Mouse (Mus musculus) olfactory bulb, adult 2 months (tissue): ENCODE data around the gene Pnpla6.

ENCODE experiments used
- CTCF ChIP-seq: fragments of 200-500 bp; IDR thresholded peaks from 2 replicates; pipeline ENCODE4 v1.5.1; 2012; ENCODE audit warnings: low read depth, mild to moderate bottlenecking, low read length, moderate library complexity; ENCODE audit not compliant: insufficient read depth
- POLR2A ChIP-seq: fragments of 200-500 bp; IDR thresholded peaks from 2 replicates; pipeline ENCODE4 v1.6.1; 2012; ENCODE audit warnings: mild to moderate bottlenecking, low read depth, low read length, moderate library complexity; ENCODE audit not compliant: insufficient read depth

DNA sequence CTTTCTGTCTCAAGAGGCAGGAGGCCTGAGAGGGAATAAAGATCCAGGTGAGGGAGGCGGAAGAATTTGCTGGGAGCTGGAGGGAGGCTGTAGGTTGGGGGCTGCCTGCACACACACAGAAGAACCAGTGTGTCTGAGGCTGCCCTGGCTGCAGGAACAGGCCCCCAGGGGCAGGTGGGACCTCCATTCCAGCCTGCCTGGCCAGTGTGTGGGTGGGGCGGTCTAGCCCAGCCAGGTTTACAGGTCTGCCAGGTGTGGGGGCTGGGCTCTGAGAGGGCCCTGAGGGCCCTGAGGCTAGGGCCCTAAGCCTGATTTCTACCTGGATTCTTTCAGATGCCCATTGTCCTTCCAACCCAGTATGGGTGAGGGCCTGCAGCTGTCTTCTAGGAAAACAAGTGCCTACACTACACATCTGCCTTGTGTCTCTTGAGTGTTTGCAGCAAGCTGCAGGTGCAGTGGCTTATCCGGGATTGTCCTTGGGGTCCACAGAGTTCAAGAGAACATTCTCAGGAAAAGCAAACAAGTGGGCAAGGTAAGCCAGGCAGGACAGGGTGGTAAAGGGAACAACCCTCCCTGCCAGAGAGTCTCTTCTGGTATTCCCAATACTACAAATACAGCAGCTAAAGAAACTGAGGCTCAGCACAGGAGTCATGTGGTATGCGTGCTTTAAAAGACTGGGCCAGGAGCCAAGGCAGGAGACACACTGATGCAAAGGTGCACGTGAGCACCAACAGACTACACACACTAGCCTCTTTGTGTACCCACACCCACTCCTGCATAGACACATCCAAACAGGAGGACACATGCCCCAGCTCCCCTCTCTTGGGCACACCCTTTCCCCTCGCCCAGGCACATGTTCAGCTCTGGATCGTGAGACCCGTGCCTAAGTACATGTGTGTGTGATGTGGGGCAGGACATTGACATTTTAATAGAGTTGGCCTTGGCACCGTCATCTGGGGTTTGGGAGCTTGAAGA, 64.5 kb downstream of the Pnpla6 start:
- no peak for TF ChIP-seq CTCF
- TF ChIP-seq POLR2A = no peak
